Mouse (Mus musculus) Patski (cell line): ENCODE results near the gene Dnajb2. TPM values are rescaled to one million over a fixed set of nuclear protein-coding genes. Genes with fewer than 3 reads are reported as not detected.

Source experiments
- ATAC-seq: fragments of 100-300 bp; one replicate; pipeline ENCODE4 v1.8.0; 2021
- CTCF ChIA-PET: fragments of 350-600 bp; sonication (Branson Sonifier 250); formaldehyde crosslinking; loops from one replicate; lab custom pipeline; 2022; ENCODE audit warnings: inconsistent platforms; lab: Charles Lee
- POLR2A ChIA-PET: fragments of 350-600 bp; sonication (Branson Sonifier 250); formaldehyde crosslinking; loops from one replicate; lab custom pipeline; 2022; ENCODE audit warnings: antibody characterized with exemption, inconsistent platforms; lab: Charles Lee
- DNase-seq: peaks from one replicate; pipeline ENCODE4 v3.0.0-alpha.2; 2011; ENCODE audit warnings: low read depth, low spot score
- H3K27me3 ChIP-seq: fragments of 371-371 bp; one replicate; pipeline ENCODE4 v1.5.1; 2021
- CTCF ChIP-seq: fragments of 100-300 bp; IDR thresholded peaks from one replicate; pipeline ENCODE4 v1.5.1; 2021
- in situ Hi-C: fragments of 300-500 bp; cut with MboI; formaldehyde crosslinking; loops from 3 replicates; pipeline ENCODE4 v1.11.1; 2018; ENCODE audit warnings: low pct_unique_long_range_greater_than_20kb, mixed read lengths
- polyA plus RNA-seq: library from polyadenylated mRNA; unstranded; gene quantifications from one replicate; pipeline ENCODE4 v1.2.3, GENCODE M21; 2021

Dnajb2 gene
- polyA plus RNA-seq, 1 experiment from 2014 or later = 54.1 TPM

DNA sequence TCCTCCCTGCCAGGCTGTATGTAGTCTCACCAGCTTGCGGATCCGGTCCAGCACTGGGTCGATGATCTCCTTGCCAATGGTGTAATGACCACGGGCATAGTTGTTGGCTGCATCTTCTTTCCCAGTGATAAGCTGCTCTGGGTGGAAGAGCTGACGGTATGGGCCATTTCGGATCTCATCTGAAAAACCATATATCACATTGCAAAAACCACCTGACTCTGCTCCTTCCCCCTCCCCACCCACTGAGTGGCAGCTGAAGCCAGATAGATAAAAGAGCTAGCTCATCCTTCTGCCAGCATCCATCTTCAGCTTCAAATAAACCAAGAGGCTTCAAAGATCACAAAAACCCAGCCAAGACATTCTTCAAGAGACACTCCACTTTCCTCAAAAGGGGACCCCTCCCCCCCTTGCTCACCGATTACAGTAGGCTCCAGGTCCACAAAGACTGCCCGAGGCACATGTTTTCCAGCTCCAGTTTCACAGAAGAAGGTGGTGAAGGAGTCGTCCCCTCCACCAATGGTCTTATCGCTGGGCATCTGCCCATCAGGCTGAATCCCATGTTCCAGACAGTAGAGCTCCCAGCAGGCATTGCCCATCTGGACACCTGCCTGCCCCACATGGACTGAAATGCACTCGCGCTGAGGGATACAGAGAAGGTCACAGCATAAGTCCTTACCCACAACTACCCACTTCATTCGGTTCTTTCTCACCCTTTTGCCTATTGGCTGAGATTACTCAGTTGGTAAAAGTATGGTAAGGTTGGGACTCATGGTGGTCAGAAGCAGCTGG, 19.2 kb upstream of the Dnajb2 start:
- no peak for DNase-seq
- H3K27me3 ChIP-seq = no peaks in the 10 kb centered on the region
- no peak for ATAC-seq
- in situ Hi-C loops = no loop called here
- ChIA-PET CTCF (interaction anchor here (1.1 to 1.2 kb wide), 2 partner anchors 17 to 37 kb away, joined by 3 to 4 read pairs; no protein-coding TSS in a partner anchor), POLR2A (interaction anchor here (1.8 to 2.9 kb wide), 2 partner anchors 19 to 22 kb away, joined by 5 to 13 read pairs; partner anchors contain the start of gene Dnajb2)
- TF ChIP-seq CTCF = no peak

DNA sequence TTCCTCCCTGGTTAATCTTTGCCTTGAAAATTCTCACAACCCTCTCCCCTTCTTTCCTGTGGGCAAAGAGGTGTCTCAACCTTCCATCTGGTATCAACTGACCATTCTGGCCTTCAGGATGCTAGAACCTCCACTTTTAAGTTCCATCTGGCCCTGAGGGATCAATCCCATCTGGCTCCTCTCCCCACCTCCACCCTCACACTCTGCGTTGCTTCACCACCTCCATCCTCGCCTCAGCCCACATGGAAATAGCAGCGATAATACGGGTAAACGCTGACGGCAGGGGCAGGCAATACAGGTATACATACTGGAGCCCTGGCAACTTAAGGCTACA, 18.3 kb upstream of the Dnajb2 start:
- TF ChIP-seq CTCF = no peak
- H3K27me3 ChIP-seq = no peaks in the 10 kb centered on the region
- DNase-seq = no peak
- no peak for ATAC-seq
- in situ Hi-C loops = no loop called here
- ChIA-PET CTCF (no interaction called here), POLR2A (interaction anchor here (1.8 to 2.9 kb wide), 2 partner anchors 18 to 21 kb away, joined by 5 to 13 read pairs; partner anchors contain the start of gene Dnajb2)

DNA sequence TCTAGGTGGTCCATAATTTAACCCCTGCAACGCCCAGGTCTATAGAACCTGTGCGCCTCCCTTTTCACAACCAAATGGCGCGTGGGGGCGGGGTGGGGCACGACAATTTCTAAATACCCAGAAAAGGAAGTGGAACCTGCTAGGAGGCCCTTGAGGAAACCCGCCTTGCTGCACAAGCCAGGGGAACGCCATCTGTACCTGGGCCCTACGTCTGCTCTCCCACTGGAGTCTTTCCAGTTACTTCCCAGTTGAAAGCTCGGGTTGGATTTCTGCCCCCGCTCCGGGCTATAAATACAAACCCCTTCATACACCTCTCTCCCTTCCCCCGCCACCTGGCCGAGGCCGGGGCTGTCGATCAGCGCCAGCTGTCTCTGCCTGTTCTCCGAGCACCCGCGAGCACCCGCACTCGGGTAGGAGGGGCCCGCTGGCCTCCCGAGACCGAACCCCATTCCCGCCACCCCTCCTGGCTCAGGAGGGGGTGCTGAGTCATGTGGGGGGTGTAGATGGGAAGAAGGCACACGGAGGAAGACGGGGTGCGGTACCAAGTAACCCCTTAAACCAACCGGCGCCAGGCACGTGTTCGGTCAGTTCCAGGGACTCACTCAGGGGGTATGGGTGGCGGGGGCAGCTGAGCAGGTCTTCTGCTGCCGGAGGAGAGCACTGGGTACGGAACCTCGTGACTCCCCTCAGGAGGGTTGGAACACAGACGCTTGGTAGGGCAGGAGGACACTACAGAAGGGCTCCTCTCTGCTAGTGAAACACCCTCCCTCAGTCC, 17.8 kb upstream of the Dnajb2 start:
- CTCF ChIA-PET = no interaction called here
- ATAC-seq (no peak), DNase-seq (no peak)
- in situ Hi-C loops = no loop called here
- no peak for TF ChIP-seq CTCF
- no peaks in the 10 kb centered on the region for H3K27me3 ChIP-seq
- POLR2A ChIA-PET = interaction anchor here (0.9 to 2.9 kb wide), 4 partner anchors 12 to 20 kb away, joined by 5 to 13 read pairs (median 6); partner anchors contain the start of genes A630095N17Rik and Dnajb2

DNA sequence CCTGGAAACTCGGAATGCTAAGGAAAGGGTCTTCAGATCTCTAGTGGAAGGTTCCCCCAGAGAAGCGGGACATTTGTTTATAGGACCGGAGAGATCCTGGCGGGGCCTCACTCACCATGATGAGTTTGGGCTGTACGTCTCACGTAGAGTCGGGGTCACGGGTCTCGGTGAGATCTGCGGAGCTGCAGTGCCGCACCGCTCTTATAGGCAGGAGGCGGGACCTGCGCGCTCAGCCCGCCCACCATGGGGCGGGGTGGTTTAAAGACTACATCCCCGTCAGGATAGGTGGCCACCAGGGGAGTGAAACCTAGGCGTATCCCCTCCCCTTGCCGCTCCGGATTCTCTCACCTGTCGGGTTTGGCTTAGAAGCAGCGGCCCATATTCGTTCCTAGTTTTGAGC, 17.1 kb upstream of the Dnajb2 start:
- POLR2A ChIA-PET = interaction anchor here (0.9 to 2.9 kb wide), 3 partner anchors 12 to 17 kb away, joined by 5 to 13 read pairs (median 6); partner anchors contain the start of genes A630095N17Rik and Dnajb2
- CTCF ChIA-PET = no interaction called here
- ATAC-seq = peak; percentile 57
- TF ChIP-seq CTCF = no peak
- H3K27me3 ChIP-seq = no peaks in the 10 kb centered on the region
- no peak for DNase-seq
- in situ Hi-C loops = no loop called here

DNA sequence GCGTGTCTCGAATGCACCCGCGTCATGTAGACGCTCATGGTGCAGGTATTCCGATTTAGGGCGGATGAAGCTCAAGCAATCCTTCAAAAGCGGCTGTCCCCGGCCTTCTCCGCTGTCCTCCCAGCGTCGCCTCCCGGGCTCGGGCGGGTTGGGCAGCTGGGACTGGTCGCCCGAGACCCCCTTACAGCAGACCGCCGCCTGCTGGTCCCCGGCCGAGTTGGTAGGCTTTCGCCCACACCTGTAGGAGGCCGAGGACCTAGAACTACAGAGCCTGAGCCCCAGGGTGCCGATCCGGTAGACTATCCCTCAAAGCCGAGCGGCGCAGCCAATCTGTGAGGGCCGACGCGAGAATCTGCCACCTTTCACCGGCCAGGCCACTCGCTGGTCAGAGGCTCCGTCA, 16.7 kb upstream of the Dnajb2 start, which contains the start of gene Tuba4a:
Tuba4a (minus strand) TSS at position 335 of the 400 bp plus-strand sequence.
- H3K27me3 ChIP-seq = no peaks in the 10 kb centered on the region
- no peak for TF ChIP-seq CTCF
- DNase-seq (no peak), ATAC-seq (no peak)
- in situ Hi-C loops = no loop called here
- CTCF ChIA-PET = interaction anchor here (0.8 to 0.9 kb wide), 3 partner anchors 9 to 32 kb away, joined by 3 to 5 read pairs (median 3); no protein-coding TSS in a partner anchor
- POLR2A ChIA-PET = interaction anchor here (0.9 to 2.9 kb wide), 3 partner anchors 12 to 17 kb away, joined by 5 to 13 read pairs (median 6); partner anchors contain the start of genes A630095N17Rik and Dnajb2

DNA sequence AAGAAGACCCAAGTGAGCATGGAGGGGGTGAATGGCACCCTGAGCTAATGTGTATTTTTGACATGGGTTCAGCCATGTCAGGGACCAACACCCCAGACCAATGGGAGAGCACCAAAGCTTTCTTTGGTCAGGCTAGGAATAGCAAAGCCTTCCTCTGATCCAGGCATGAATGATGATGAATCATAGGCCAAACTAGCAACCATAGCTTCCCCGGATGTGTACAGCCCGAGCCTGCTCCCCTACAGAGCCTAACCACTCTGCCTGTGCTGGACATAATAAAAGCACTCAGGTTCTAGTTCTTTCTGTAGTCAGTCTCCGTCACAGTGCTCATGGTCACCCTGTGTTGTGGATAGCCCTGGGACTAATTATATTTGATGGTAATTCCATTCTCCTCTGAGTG, 14.7 kb upstream of the Dnajb2 start:
- peak; percentile 44 for ATAC-seq
- CTCF ChIA-PET = interaction anchor here (0.8 to 1.4 kb wide), 2 partner anchors 11 to 23 kb away, joined by 3 read pairs; no protein-coding TSS in a partner anchor
- no peak for DNase-seq
- in situ Hi-C loops = no loop called here
- POLR2A ChIA-PET = no interaction called here
- no peak for TF ChIP-seq CTCF
- H3K27me3 ChIP-seq = no peaks in the 10 kb centered on the region

DNA sequence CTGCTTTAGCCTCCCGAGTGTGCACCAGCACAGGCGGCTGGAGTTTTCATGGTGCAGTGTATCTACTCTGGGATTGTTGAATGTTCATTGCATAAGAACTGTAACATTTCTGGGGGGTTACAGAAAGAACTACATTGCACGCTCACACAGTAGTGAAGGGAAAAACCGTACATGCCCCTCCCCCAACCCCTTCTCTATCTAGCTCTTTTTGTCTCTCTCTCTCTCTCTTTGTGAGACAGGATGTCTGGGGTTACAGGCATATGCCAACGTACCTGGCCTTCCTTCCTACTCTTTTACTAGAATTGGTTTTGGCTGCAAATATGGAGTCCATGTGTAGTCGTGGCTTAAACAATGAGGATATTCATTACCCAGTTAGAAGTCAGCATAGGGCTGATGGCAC, 13.3 kb upstream of the Dnajb2 start:
- DNase-seq = no peak
- in situ Hi-C loops = no loop called here
- no peak for ATAC-seq
- POLR2A ChIA-PET = interaction anchor here (1.4 kb wide), 1 partner anchor 13 kb away, joined by 4 read pairs; the partner anchor contains the start of gene Dnajb2
- no peak for TF ChIP-seq CTCF
- CTCF ChIA-PET = no interaction called here
- H3K27me3 ChIP-seq = no peaks in the 10 kb centered on the region

DNA sequence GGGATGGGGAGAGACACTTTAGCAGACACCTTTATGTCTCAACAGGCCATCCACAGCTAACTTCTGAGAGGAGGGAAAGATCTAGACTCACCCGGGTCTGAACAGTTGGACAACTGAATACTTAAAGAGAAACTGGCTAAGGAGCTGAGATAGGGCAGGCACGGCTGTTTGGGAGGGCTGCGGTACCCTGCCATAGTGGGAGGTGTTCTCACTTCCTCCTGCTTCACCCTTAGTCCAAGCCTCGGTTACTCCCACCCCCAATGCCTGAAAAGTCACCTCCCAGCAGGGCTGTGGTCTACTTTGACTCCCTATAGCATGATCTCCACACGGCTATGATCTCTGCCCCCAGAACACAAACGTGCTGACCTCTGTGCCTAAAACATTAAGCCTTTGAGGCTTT, 12.7 kb upstream of the Dnajb2 start:
- ChIA-PET POLR2A (interaction anchor here (1.4 kb wide), 1 partner anchor 13 kb away, joined by 4 read pairs; the partner anchor contains the start of gene Dnajb2), CTCF (no interaction called here)
- no peak for TF ChIP-seq CTCF
- DNase-seq (no peak), ATAC-seq (no peak)
- no peaks in the 10 kb centered on the region for H3K27me3 ChIP-seq
- in situ Hi-C loops = no loop called here

DNA sequence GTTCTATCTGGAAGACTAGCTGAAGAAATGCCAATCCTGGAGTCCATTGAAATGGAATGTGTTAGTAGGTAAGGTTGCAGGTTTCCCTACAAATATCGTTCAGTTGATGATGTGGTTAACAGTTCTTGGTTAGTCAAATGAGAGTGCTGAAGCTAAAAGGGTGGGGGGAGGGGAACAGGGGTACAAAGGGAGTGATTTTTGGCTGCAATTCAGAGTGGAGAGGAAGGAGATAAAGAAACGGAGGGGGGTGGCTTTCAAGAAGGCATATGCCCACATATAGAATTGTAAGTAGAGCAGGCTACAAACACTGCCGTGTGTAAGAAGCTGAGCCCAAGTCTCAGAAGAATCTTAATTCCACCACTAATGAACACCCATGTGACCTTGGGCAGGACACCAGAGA, 10.7 kb upstream of the Dnajb2 start:
- DNase-seq = no peak
- POLR2A ChIA-PET = interaction anchor here (0.9 kb wide), 1 partner anchor 9 kb away, joined by 3 read pairs; no protein-coding TSS in a partner anchor
- TF ChIP-seq CTCF = no peak

DNA sequence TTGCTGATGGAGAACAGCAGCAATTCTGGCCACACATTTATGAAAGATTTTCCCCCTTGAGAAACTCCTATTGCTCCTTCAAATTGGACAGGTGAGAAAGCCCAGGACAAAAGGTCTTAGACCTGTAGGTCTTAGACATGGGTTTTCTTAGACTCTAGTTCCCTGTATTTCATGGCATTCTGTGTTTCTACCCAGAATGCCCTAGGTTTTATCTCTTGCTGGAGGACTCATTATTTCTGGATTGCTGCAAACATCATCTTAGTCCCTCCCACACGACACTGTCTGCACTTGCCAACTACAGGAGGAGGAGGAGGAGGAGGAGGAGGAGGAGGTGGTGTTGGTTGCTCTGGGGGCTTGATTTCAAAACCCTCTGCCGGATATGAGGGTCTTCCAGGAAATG, 10.1 kb upstream of the Dnajb2 start:
- CTCF ChIA-PET = no interaction called here
- in situ Hi-C loops = no loop called here
- ATAC-seq = no peak
- H3K27me3 ChIP-seq = no peaks in the 10 kb centered on the region
- POLR2A ChIA-PET = interaction anchor here (0.9 kb wide), 1 partner anchor 8 kb away, joined by 3 read pairs; no protein-coding TSS in a partner anchor
- DNase-seq = no peak
- TF ChIP-seq CTCF = no peak

More for the DNA sequence above, 10.7 kb upstream of the Dnajb2 start:
- CTCF ChIA-PET = no interaction called here
- no peaks in the 10 kb centered on the region for H3K27me3 ChIP-seq
- no peak for ATAC-seq
- in situ Hi-C loops = no loop called here
